Mouse (Mus musculus) myocyte (in vitro differentiated cells): ENCODE results near the gene B4galt2.

Experiments used
- E2F4 ChIP-seq: IDR thresholded peaks from one replicate; pipeline ENCODE4 v1.6.1; 2011; ENCODE audit warnings: mild to moderate bottlenecking, control low read depth, moderate library complexity; ENCODE audit not compliant: insufficient read depth
- MAX ChIP-seq: IDR thresholded peaks from one replicate; pipeline ENCODE4 v1.6.1; 2011; ENCODE audit warnings: low read depth, mild to moderate bottlenecking, control low read depth
- POLR2A ChIP-seq: IDR thresholded peaks from one replicate; pipeline ENCODE4 v1.6.1; 2011; ENCODE audit warnings: low read depth, mild to moderate bottlenecking, control low read depth, moderate library complexity; ENCODE audit not compliant: insufficient read length
- POLR2AphosphoS2 ChIP-seq: IDR thresholded peaks from one replicate; pipeline ENCODE4 v1.6.1; 2011; ENCODE audit warnings: low read depth, control low read depth; ENCODE audit not compliant: insufficient read length
- TCF12 ChIP-seq: IDR thresholded peaks from one replicate; pipeline ENCODE4 v1.6.1; 2011; ENCODE audit warnings: mild to moderate bottlenecking, control low read depth; ENCODE audit not compliant: poor library complexity, insufficient read depth, severe bottlenecking
- TCF3 ChIP-seq: IDR thresholded peaks from one replicate; pipeline ENCODE4 v1.6.1; 2011; ENCODE audit warnings: low read depth, control low read depth; ENCODE audit not compliant: insufficient read length
- USF1 ChIP-seq: IDR thresholded peaks from one replicate; pipeline ENCODE4 v1.6.1; 2011; ENCODE audit warnings: low read depth, mild to moderate bottlenecking, control low read depth, moderate library complexity

DNA sequence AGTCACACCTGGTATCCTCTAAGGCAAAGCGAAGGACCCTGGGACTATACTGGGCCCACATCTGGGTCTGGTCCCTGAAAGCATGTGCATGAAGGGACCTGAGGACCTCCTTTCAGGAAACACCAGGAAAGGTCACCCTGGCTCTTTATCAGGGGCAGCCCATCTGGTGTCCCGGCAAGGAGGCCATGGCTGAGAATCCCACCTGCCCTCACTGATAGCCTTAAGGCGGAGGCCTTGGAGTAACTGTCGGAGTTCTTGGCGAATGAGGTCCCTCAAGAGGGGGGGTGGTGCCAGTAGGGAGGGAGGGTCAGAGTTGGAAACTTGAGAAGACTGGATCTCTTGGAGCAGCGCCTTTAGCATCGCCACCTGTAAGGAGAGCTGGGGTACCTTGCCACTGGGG lies 11.5 kb downstream of the B4galt2 start:
- no peak for TF ChIP-seq E2F4
- no peak for TF ChIP-seq POLR2A
- TF ChIP-seq TCF12 = no peak
- no peak for TF ChIP-seq MAX
- peak; percentile 11 for TF ChIP-seq POLR2AphosphoS2
- no peak for TF ChIP-seq USF1
- no peak for TF ChIP-seq TCF3
